Mouse (Mus musculus) embryonic facial prominence, embryonic 12.5 days (tissue): ENCODE measurements around the gene Rb1. TPM values are rescaled to one million over a fixed set of nuclear protein-coding genes. Genes with fewer than 3 reads are reported as not detected.

Experiments
- ATAC-seq: fragments of 200-750 bp; cut with Nextera tagmentation; 2 replicates; pipeline ENCODE4 v1.8.0; 2017; ENCODE audit not compliant: insufficient number of reproducible peaks, insufficient read depth, low FRiP score, low TSS enrichment
- H3K27ac ChIP-seq: fragments of 300-500 bp; sonication (generic); 2 replicates; pipeline ENCODE4 v1.5.1; 2016; ENCODE audit warnings: mild to moderate bottlenecking
- H3K27me3 ChIP-seq: fragments of 300-500 bp; sonication (generic); 2 replicates; pipeline ENCODE4 v1.6.1; 2016; ENCODE audit warnings: mild to moderate bottlenecking, moderate library complexity
- H3K36me3 ChIP-seq: fragments of 300-500 bp; sonication (generic); 2 replicates; pipeline ENCODE4 v1.6.1; 2016; ENCODE audit warnings: mild to moderate bottlenecking
- H3K4me1 ChIP-seq: fragments of 300-500 bp; sonication (generic); 2 replicates; pipeline ENCODE4 v1.6.1; 2016
- H3K4me2 ChIP-seq: fragments of 300-500 bp; sonication (generic); replicated peaks from 2 replicates; pipeline ENCODE4 v1.6.1; 2016; ENCODE audit warnings: mild to moderate bottlenecking, moderate library complexity
- H3K4me3 ChIP-seq: fragments of 300-500 bp; sonication (generic); 2 replicates; pipeline ENCODE4 v1.5.1; 2016; ENCODE audit warnings: mild to moderate bottlenecking
- H3K9ac ChIP-seq: fragments of 300-500 bp; sonication (generic); 2 replicates; pipeline ENCODE4 v1.6.1; 2016; ENCODE audit warnings: mild to moderate bottlenecking, moderate library complexity
- H3K9me3 ChIP-seq: fragments of 300-500 bp; sonication (generic); 2 replicates; pipeline ENCODE4 v1.6.1; 2016; ENCODE audit warnings: mild to moderate bottlenecking, moderate library complexity
- WGBS: fragments of 180-500 bp; shearing (Covaris S2); methylation state at CpG from one replicate; pipeline ENCODE4 v1.1.7; 2016; 5-methylcytosine and 5-hydroxymethylcytosine counted together
- polyA plus RNA-seq: library from polyadenylated mRNA; unstranded; fragments of >200 nt; fragmentation: Nextera tagmentation; extraction: Ambion mirVana; gene quantifications from 2 replicates; pipeline ENCODE4 v1.2.1, GENCODE M21; 2016

The Rb1 gene
- polyA plus RNA-seq, 1 experiment from 2014 or later: 24.3 TPM

GRCm38 (mm10) chr14:73257348-73257747 is 68.3 kb downstream of the Rb1 start:
- Histone ChIP-seq H3K27ac (no peak overlapping the region), H3K4me3 (no peak overlapping the region), H3K9ac (no peak overlapping the region), H3K9me3 (no peaks in the 10 kb centered on the region), H3K4me2 (no peak overlapping the region), H3K27me3 (no peaks in the 10 kb centered on the region), H3K36me3 (peaks cover 4% of the 10 kb centered on the region; the same call in 1 of the 2 replicates), H3K4me1 (0 out of 2 replicates have a peak, but pooled peaks cover 4% of the 10 kb centered on the region)
- WGBS: 76% methylated on average over 7 of the region's 7 CpGs
- ATAC-seq: no peak

GRCm38 (mm10) chr14:73255426-73255970 is 70.1 kb downstream of the Rb1 start:
- 68% methylated on average over 3 of the region's 3 CpGs for WGBS
- no peak overlapping the region for H3K4me2 ChIP-seq
- H3K4me3 ChIP-seq: no peak overlapping the region
- H3K36me3 ChIP-seq: no peaks in the 10 kb centered on the region
- no peaks in the 10 kb centered on the region for H3K9me3 ChIP-seq
- no peak for ATAC-seq
- H3K4me1 ChIP-seq: 0 out of 2 replicates have a peak, but pooled peaks cover 4% of the 10 kb centered on the region
- 0 out of 2 replicates have a peak overlapping the region, but pooled peaks have one; percentile 36 for H3K27ac ChIP-seq
- H3K27me3 ChIP-seq: no peaks in the 10 kb centered on the region
- no peak overlapping the region for H3K9ac ChIP-seq

- Histone ChIP-seq H3K4me2 (no peak overlapping the region), H3K4me3 (no peak overlapping the region), H3K36me3 (no peaks in the 10 kb centered on the region), H3K27me3 (no peaks in the 10 kb centered on the region), H3K4me1 (0 out of 2 replicates have a peak, but pooled peaks cover 4% of the 10 kb centered on the region), H3K27ac (no peak overlapping the region), H3K9me3 (no peaks in the 10 kb centered on the region), H3K9ac (no peak overlapping the region)
- no peak for ATAC-seq
- 81% methylated on average over 4 of the region's 4 CpGs for WGBS
Observed at GRCm38 (mm10) chr14:73254412-73254811, 71.2 kb downstream of the Rb1 start.

- WGBS: 50% methylated on average over 6 of the region's 6 CpGs
Observed at GRCm38 (mm10) chr14:73253453-73254251, 72.0 kb downstream of the Rb1 start.

GRCm38 (mm10) chr14:73252276-73252675 is 73.3 kb downstream of the Rb1 start:
- H3K9ac ChIP-seq: no peak overlapping the region
- 72% methylated on average over 2 of the region's 2 CpGs for WGBS
- no peak overlapping the region for H3K27ac ChIP-seq
- H3K4me3 ChIP-seq: no peak overlapping the region
- no peak for ATAC-seq
- H3K36me3 ChIP-seq: no peaks in the 10 kb centered on the region
- H3K4me1 ChIP-seq: no peaks in the 10 kb centered on the region
- no peaks in the 10 kb centered on the region for H3K27me3 ChIP-seq
- no peaks in the 10 kb centered on the region for H3K9me3 ChIP-seq
- H3K4me2 ChIP-seq: no peak overlapping the region

More at GRCm38 (mm10) chr14:73253453-73254251, 72.0 kb downstream of the Rb1 start:
- Histone ChIP-seq H3K4me1 (0 out of 2 replicates have a peak, but pooled peaks cover 4% of the 10 kb centered on the region), H3K27me3 (no peaks in the 10 kb centered on the region), H3K4me2 (no peak overlapping the region), H3K9ac (no peak overlapping the region), H3K36me3 (no peaks in the 10 kb centered on the region), H3K9me3 (no peaks in the 10 kb centered on the region), H3K4me3 (no peak overlapping the region), H3K27ac (no peak overlapping the region)
- ATAC-seq: no peak

- Histone ChIP-seq H3K4me3 (no peak overlapping the region), H3K27ac (no peak overlapping the region), H3K36me3 (no peaks in the 10 kb centered on the region), H3K9me3 (no peaks in the 10 kb centered on the region), H3K27me3 (no peaks in the 10 kb centered on the region), H3K9ac (no peak overlapping the region), H3K4me1 (no peaks in the 10 kb centered on the region), H3K4me2 (no peak overlapping the region)
- ATAC-seq: no peak
- WGBS: 95% methylated on average over 2 of the region's 2 CpGs
Observed at GRCm38 (mm10) chr14:73250056-73250455, 75.6 kb downstream of the Rb1 start.

- no peaks in the 10 kb centered on the region for H3K27me3 ChIP-seq
- no peak overlapping the region for H3K9ac ChIP-seq
- WGBS: 94% methylated on average over 2 of the region's 2 CpGs
Observed at GRCm38 (mm10) chr14:73244061-73244597, 81.5 kb downstream of the Rb1 start.

GRCm38 (mm10) chr14:73239857-73240256 is 85.8 kb downstream of the Rb1 start:
- Histone ChIP-seq H3K9ac (no peak overlapping the region), H3K9me3 (no peaks in the 10 kb centered on the region), H3K4me3 (no peak overlapping the region), H3K4me2 (0 out of 2 replicates have a peak overlapping the region, but pooled peaks have one; percentile 32), H3K4me1 (peaks cover 3% of the 10 kb centered on the region), H3K27me3 (no peaks in the 10 kb centered on the region), H3K27ac (no peak overlapping the region), H3K36me3 (peaks cover 5% of the 10 kb centered on the region; the same call in 1 of the 2 replicates)
- WGBS: 50% methylated on average over 3 of the region's 3 CpGs
- ATAC-seq: no peak

More at GRCm38 (mm10) chr14:73244061-73244597, 81.5 kb downstream of the Rb1 start:
- no peaks in the 10 kb centered on the region for H3K9me3 ChIP-seq
- no peak overlapping the region for H3K27ac ChIP-seq
- peaks cover 5% of the 10 kb centered on the region; the same call in 1 of the 2 replicates for H3K36me3 ChIP-seq
- no peak overlapping the region for H3K4me3 ChIP-seq
- H3K4me1 ChIP-seq: no peaks in the 10 kb centered on the region
- H3K4me2 ChIP-seq: no peak overlapping the region
- no peak for ATAC-seq

GRCm38 (mm10) chr14:73239291-73239690 is 86.3 kb downstream of the Rb1 start:
- no peak for ATAC-seq
- peaks cover 5% of the 10 kb centered on the region; the same call in 1 of the 2 replicates for H3K36me3 ChIP-seq
- H3K4me2 ChIP-seq: peak overlapping the region; percentile 51
- peaks cover 8% of the 10 kb centered on the region for H3K4me1 ChIP-seq
- H3K9me3 ChIP-seq: no peaks in the 10 kb centered on the region
- H3K27me3 ChIP-seq: no peaks in the 10 kb centered on the region
- peak overlapping the region; percentile 70 for H3K9ac ChIP-seq
- H3K4me3 ChIP-seq: peak overlapping the region; percentile 62
- peak overlapping the region; percentile 95 for H3K27ac ChIP-seq
- under 1% methylated on average over 6 of the region's 6 CpGs for WGBS

GRCm38 (mm10) chr14:73238498-73239250 is 86.9 kb downstream of the Rb1 start:
- Histone ChIP-seq H3K4me3 (peak overlapping the region; percentile 62), H3K4me2 (peak overlapping the region; percentile 51), H3K4me1 (peaks cover 10% of the 10 kb centered on the region), H3K27ac (peak overlapping the region; percentile 95), H3K36me3 (peaks cover 5% of the 10 kb centered on the region; the same call in 1 of the 2 replicates), H3K27me3 (no peaks in the 10 kb centered on the region), H3K9me3 (no peaks in the 10 kb centered on the region), H3K9ac (peak overlapping the region; percentile 70)
- WGBS: under 1% methylated on average over 20 of the region's 20 CpGs
- ATAC-seq: peak; percentile 79; the same call in 1 of the 2 replicates

- ATAC-seq: peak; percentile 82
- H3K4me2 ChIP-seq: peak within 1 kb of the TSS; percentile 51
- H3K9me3 ChIP-seq: no peaks in the 10 kb centered on the region
- peaks cover 5% of the 10 kb centered on the region; the same call in 1 of the 2 replicates for H3K36me3 ChIP-seq
- peak within 1 kb of the TSS; percentile 70 for H3K9ac ChIP-seq
- under 1% methylated on average over 19 of the region's 19 CpGs for WGBS
- no peaks in the 10 kb centered on the region for H3K27me3 ChIP-seq
- H3K4me1 ChIP-seq: peaks cover 10% of the 10 kb centered on the region
- peak within 1 kb of the TSS; percentile 62 for H3K4me3 ChIP-seq
- H3K27ac ChIP-seq: peak within 1 kb of the TSS; percentile 95
Observed at GRCm38 (mm10) chr14:73237848-73238321, 87.7 kb downstream of the Rb1 start, which contains the start of gene Lpar6. Gene Lpar6, plus strand, starts transcription at chr14:73237895.
